21 mouse cellular contexts compared by ENCODE assay signal in the genomic region with DNA sequence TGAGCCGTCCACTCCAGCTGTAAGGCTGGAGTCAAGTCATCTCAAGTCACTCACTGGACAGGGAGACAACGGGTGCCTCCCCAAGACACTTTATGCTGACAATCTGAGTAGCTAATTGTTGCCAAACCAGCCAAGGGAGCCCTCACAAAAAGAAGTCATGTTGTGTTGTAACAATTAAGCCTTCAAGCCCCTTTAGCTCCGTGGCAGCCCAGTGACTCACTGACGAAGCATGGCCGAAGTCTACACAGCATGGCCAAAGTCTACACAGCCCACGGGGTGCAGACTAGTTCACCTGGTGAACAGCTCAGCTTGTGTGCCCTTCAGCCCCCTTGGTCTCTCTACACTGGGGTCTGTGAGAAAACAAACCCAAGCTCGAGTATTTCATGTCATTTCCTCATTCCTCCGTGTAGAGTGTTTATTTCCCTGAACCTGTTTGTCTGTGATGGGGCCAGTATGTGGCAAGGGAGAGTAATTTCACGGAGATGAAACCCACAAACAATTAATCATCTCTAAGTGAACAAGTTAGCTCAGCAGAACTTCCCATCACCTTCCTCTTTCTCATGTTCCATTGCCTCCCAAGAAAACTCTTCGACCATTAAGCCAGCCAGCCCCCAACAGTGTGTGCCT. TPM values are rescaled to one million over a fixed set of nuclear protein-coding genes. Genes with fewer than 3 reads are reported as not detected.
DNase-seq lines count a peak whose midpoint lies in the region; ATAC-seq lines count a peak whose summit lies in the region.
"Had no signal": no experiment of that assay in that cellular context is flagged by ENCODE, and none has a peak within 500 bp of the region (broad histone marks: within the 10 kb centered on the region; RNA-seq: fewer than 3 reads in every experiment).

No protein-coding gene starts in this region.

- no peaks in the 10 kb centered on the region for H3K79me2 ChIP-seq in macrophage (ENCODE audit: inconsistent target)

- no peak overlapping the region for H3K4me3 ChIP-seq in midbrain, embryonic 11.5 days (ENCODE audit: low read depth, low read length)
- H3K4me3 ChIP-seq in midbrain, embryonic 14.5 days (replicated peaks; ENCODE audit: low read depth, low read length) = no peak overlapping the region
- no peak overlapping the region for H3K4me3 ChIP-seq in macrophage (ENCODE audit: inconsistent target)
- H3K4me3 ChIP-seq: hindbrain, embryonic 15.5 days; left cerebral cortex, adult 2 months had no signal

- no peaks in the 10 kb centered on the region for H3K36me3 ChIP-seq in midbrain, embryonic 11.5 days (ENCODE audit: control insufficient read depth, insufficient read depth, low read length)
- no peaks in the 10 kb centered on the region for H3K36me3 ChIP-seq in midbrain, embryonic 14.5 days (ENCODE audit: control insufficient read depth, insufficient read depth, low read length)
- no peaks in the 10 kb centered on the region for H3K36me3 ChIP-seq in macrophage (ENCODE audit: inconsistent target)
- H3K36me3 ChIP-seq: hindbrain, embryonic 15.5 days had no signal

- no peak overlapping the region for H3K4me2 ChIP-seq in midbrain, embryonic 11.5 days
- no peak overlapping the region for H3K4me2 ChIP-seq in midbrain, embryonic 14.5 days (ENCODE audit: low read length)
- H3K4me2 ChIP-seq: hindbrain, embryonic 15.5 days had no signal

- H3K9ac ChIP-seq in midbrain, embryonic 11.5 days (ENCODE audit: low read length) = no peak overlapping the region
- H3K9ac ChIP-seq in midbrain, embryonic 14.5 days (replicated peaks; ENCODE audit: low read length) = no peak overlapping the region
- H3K9ac ChIP-seq: hindbrain, embryonic 15.5 days had no signal

- no peaks in the 10 kb centered on the region for H3K27me3 ChIP-seq in midbrain, embryonic 11.5 days (ENCODE audit: control insufficient read depth, insufficient read depth, low read length)
- no peaks in the 10 kb centered on the region for H3K27me3 ChIP-seq in midbrain, embryonic 14.5 days (ENCODE audit: control insufficient read depth, insufficient read depth, low read length)
- H3K27me3 ChIP-seq: hindbrain, embryonic 15.5 days had no signal

- no peaks in the 10 kb centered on the region for H3K9me3 ChIP-seq in midbrain, embryonic 11.5 days (ENCODE audit: control insufficient read depth, low read length)
- H3K9me3 ChIP-seq in midbrain, embryonic 14.5 days (ENCODE audit: control insufficient read depth, low read length) = no peaks in the 10 kb centered on the region
- H3K9me3 ChIP-seq: hindbrain, embryonic 15.5 days had no signal

- no peak overlapping the region for H3K27ac ChIP-seq in midbrain, embryonic 11.5 days (ENCODE audit: low read depth, low read length)
- no peak overlapping the region for H3K27ac ChIP-seq in midbrain, embryonic 14.5 days (replicated peaks; ENCODE audit: low read depth, low read length)
- H3K27ac ChIP-seq in macrophage = peak overlapping the region; percentile 18
- H3K27ac ChIP-seq: hindbrain, embryonic 15.5 days; left cerebral cortex, adult 2 months had no signal

- WGBS in midbrain, embryonic 11.5 days = 82% methylated on average over 10 of the region's 10 CpGs
- 80% methylated on average over 10 of the region's 10 CpGs for WGBS in midbrain, embryonic 14.5 days
- 35% methylated on average over 10 of the region's 10 CpGs for WGBS in macrophage (ENCODE audit: missing documents)

- peak; percentile 63 for DNase-seq in heart, adult 11 months
- no peak for DNase-seq in heart, adult 9 months (ENCODE audit: low spot score in 2 of 2)
- DNase-seq in midbrain, embryonic 11.5 days (ENCODE audit: low spot score, missing footprints) = peak; percentile 35
- DNase-seq in midbrain, embryonic 14.5 days = no peak
- no peak for DNase-seq in right cerebral cortex, postnatal 36 days (ENCODE audit: low spot score in 2 of 2)
- no peak for DNase-seq in adrenal gland, adult 8-10 months
- DNase-seq in frontal cortex, postnatal 36 days (ENCODE audit: low spot score in 2 of 2) = no peak
- DNase-seq: B cell, adult 2 months; cerebellum, adult 11 months; cerebellum, postnatal 36 days; kidney, adult 2 months; kidney, postnatal 25 days; lung, adult 2 months; lung, postnatal 4 days; right cerebral cortex, postnatal 14 days; thymus, postnatal 25 days had no signal

- ATAC-seq in midbrain, embryonic 11.5 days (ENCODE audit: low FRiP score) = no peak
- ATAC-seq in midbrain, embryonic 14.5 days (ENCODE audit: low FRiP score, low TSS enrichment) = no peak
- ATAC-seq: forebrain, embryonic 16.5 days; midbrain, embryonic 16.5 days had no signal

- H3K4me1 ChIP-seq in midbrain, embryonic 11.5 days (ENCODE audit: control insufficient read depth, insufficient read depth, low read length) = no peaks in the 10 kb centered on the region
- H3K4me1 ChIP-seq in midbrain, embryonic 14.5 days (ENCODE audit: control insufficient read depth, insufficient read depth, low read length) = no peaks in the 10 kb centered on the region
- H3K4me1 ChIP-seq: hindbrain, embryonic 15.5 days had no signal

RNA-seq across cellular contexts. Expression of gene Lta4h, which starts 30.3 kb away (rescaled TPM):
- 172 and 190 TPM in 2 replicates for polyA plus RNA-seq in midbrain, embryonic 11.5 days (2014; fragmentation: Nextera tagmentation; extraction: Ambion mirVana)
- polyA plus RNA-seq in midbrain, embryonic 14.5 days (2014; fragmentation: Nextera tagmentation; extraction: Ambion mirVana) = 73.0 and 99.3 TPM in 2 replicates
- 100 to 1,000 TPM in 11 of 26 experiments, 10 to 100 TPM in 15; 23.5 to 183 (median 85.3) TPM for total RNA-seq in macrophage (2018; cell fraction: chromatin; rRNA removed)
- 10 to 100 TPM; 29.2 to 62.5 (median 43.2) TPM for total RNA-seq in macrophage (2018; cell fraction: cytosol; rRNA removed)
- 10 to 100 TPM; 19.1 to 88.3 (median 37.4) TPM for total RNA-seq in macrophage (2018; cell fraction: nucleus; rRNA removed)
- polyA plus RNA-seq in macrophage (2018) = 45.6 to 60.4 TPM (median 53.7 TPM) in 3 replicates
- 10 to 100 TPM; 53.1 to 74.2 (median 65.2) TPM for total RNA-seq in adrenal gland, adult 8-10 months (2022)

Comparison
In these comparisons a context has a peak if more than half of its experiments do, and no peak if none do; other contexts are left out.
1. DNase-seq: peak in heart, adult 11 months (single experiment) and midbrain, embryonic 11.5 days (single experiment); none in heart, adult 9 months (0 of 2), midbrain, embryonic 14.5 days (single experiment), right cerebral cortex, postnatal 36 days (0 of 2), adrenal gland, adult 8-10 months (single experiment) and frontal cortex, postnatal 36 days (0 of 2).